Mouse (Mus musculus) left cerebral cortex, postnatal 25 days (tissue): ENCODE measurements at regions not wholly inside any gene's neighbourhood (a gene's known extent, or its start where the extent isn't known, plus 50 kb on each side); places are given as distances from the start of the nearest gene placed in this dataset.
"Not testable (repeated sequence)": the region's sequence is repeated elsewhere in the genome, so short reads cannot be mapped to it uniquely, and the experiment has no call there.

Experiments
- DNase-seq, 2 experiments: peaks; one replicate each; pipeline ENCODE4 v3.0.0; 2022; ENCODE audit warnings: low spot score in 2 of 2, mixed read lengths in 1 of 2
- intact Hi-C: fragments of 180-260 bp; cut with DNase I; formaldehyde crosslinking; loops from one replicate; pipeline ENCODE4 v1.15.1; 2025

DNA sequence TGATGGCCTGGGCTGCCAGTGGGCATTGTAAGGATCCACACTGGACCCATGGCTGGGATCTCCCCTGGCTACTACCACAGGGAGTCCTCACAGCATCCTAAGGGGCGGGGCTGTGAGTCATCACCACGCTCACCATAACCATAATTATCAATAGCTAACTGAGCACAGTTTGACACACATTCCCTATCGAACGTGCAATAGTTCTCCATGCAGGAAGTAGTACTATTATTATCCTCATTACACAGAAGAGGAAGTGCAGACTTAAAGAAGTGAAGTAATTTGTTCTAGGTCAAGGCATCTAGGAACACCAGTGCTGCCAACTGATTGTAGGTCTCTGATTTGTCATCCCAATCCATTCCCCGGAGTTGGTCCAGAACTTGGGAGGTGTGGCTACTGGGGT lies 84.1 kb upstream of the Trim2 start:
- no peak for DNase-seq
- intact Hi-C loops, result no loop called here

DNA sequence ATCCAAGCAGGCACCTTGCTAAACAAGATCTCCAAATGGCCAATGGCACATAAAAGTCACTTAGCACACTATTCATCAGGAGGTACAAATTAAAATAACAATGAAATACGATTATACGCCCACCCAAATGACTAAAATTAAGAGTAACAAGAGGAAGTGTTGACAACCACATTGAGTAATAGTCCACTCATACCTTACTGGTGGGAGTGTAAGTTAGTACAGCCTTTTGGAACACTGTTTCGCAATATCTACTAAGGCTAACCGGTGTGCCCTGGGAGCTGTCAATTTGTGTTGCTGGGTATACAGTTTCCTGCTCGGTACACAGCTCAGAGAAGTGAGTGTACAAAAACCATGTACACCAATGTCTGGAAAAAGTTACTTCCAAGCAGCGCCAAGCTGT lies 81.8 kb upstream of the Trim2 start:
- intact Hi-C loops, result no loop called here

DNA sequence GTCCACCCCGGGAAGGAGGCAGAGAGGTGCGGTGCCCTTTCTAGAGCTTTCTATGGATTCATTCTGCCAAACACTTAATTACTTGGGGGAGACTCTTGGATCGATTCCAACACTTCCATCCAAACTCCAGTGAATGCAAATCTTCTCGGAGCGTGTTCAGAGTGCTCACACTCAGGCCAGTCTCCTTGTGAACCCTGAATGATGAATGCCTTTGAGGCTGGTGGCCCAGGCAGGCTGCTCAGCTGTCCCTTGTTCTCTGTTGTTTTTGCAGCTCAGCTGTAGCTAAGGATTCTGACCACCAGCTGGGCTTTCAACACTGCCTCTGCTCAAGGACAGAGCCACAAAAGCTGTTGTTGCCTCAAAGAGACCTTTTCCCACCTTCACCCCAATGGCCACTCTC lies 79.0 kb upstream of the Trim2 start:
- intact Hi-C loops, result no loop called here
- DNase-seq, result peak in 1 of 2 experiments; percentile 16

More for the DNA sequence above, 81.8 kb upstream of the Trim2 start:
- no peak for DNase-seq

DNA sequence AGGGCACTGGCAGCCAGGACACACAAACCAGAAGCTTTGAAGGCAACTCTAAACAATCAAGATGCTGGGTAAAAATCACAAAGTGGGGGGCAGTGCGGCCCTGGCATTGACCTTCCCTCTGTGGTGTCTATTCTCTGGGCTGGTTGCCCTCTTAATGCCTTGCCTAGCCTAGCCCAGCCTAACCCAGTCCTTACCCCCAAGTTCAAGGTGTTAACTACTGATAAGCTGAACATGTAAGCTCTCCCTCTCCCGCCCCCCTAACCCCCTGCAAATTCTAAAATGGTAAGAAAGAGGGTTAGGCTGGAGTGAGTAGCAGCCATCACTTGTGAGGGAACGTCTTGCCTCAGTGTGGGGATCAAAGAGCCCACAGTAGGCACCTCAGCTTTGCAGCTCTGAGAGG lies 76.9 kb upstream of the Trim2 start:
- no peak for DNase-seq
- intact Hi-C loops, result no loop called here

DNA sequence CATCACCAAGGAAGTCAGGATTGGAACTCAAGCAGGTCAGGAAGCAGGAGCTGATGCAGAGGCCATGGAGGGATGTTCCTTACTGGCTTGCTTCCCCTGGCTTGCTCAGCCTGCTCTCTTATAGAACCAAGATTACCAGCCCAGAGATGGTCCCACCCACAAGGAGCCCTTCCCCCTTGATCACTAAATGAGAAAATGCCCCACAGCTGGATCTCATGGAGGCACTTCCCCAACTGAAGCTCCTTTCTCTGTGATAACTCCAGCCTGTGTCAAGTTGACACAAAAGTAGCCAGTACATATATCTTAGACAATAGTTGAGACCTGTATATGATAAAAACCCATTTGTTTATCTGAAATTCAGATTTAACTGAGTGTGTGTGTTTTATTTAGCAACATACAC lies 76.4 kb upstream of the Trim2 start:
- intact Hi-C loops, DNase-seq: not testable (repeated sequence)

DNA sequence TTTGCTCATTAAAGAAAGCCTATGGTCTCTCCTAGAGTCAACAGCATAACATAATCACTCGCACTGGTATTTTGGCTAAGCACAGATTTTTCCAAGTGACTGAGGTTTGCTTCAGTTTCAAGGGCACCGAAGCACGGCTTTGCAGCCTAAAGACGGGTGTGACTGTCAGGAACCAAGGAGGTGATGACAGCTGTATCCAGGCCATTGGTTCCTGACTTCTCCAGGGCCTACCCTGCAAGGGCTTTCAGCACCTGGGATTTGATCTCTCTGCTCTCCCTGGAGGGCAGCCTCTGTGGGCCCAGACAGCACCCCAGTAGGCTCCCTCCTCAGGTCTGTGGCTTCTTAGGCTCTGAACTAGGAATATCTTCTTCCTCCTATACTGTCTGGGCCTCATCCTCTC lies 75.3 kb upstream of the Trim2 start:
- intact Hi-C loops, result no loop called here
- DNase-seq, result no peak

DNA sequence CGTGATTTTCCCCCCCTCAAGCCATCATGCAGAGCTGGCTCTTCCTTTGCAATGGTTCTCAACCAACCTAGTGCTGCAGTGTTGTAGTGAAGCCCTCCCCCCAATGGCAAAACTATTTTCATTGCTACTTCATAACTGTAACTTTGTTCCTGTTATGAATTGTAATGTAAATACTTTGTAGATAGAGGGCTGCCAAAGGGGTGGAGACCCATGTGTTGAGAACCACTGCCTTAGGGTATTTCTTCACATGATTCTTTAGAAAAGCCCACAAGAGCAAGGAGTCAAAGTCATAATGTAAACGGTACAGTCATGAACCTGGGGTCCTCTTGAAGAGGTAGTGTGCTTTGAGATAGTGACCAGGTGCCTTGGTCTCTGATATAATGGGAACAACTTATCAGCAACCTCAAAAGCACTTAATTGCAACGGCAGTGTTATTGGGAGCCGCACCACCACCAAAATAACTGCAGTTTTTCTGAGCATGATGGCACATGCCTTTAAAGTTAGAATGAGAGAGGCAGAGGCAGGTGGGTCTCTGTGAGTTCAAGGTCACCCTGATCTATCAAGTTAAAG lies 72.4 kb upstream of the Trim2 start:
- DNase-seq, result no peak
- intact Hi-C loops, result no loop called here

DNA sequence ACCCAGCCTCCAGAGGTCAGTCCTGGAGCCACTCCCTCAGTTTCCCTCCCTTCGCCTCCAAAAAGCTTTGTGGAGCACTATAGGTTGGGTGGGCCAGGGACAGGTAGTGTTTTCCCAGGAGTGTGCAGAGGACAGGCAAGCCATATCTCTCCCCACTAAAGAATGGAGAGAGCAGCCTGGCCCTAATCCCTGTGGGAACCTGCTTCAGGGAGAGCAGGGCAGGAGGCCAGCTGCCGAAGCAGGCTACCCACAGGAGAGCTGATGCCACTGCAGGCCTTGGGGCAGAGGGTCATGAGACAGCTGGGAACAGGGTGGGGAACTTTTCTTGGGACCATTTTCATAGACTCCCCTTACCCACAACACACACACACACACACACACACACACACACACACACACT lies 69.8 kb upstream of the Trim2 start:
- intact Hi-C loops, result no loop called here

DNA sequence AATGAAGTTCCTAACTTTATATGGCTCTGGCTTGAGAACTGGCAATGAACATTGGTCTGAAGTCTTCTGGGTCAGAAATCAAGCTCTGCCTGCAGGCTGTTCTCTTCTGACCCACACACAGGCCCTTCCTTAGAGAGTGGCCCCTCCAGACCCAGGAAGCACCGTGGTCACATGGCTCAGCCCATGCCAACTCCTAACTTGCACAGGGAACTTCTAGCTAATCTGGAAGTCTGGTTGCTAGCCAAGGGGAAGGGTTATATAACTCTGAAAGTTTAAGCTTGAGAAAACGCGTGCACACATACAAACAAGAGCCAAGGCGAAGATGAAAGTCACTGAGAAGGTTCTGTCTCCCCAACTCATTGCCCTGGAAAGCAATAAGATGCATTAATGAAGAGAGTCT lies 69.2 kb upstream of the Trim2 start:
- DNase-seq, result peak in 1 of 2 experiments; percentile 9

More for the DNA sequence above, 69.8 kb upstream of the Trim2 start:
- no peak for DNase-seq

DNA sequence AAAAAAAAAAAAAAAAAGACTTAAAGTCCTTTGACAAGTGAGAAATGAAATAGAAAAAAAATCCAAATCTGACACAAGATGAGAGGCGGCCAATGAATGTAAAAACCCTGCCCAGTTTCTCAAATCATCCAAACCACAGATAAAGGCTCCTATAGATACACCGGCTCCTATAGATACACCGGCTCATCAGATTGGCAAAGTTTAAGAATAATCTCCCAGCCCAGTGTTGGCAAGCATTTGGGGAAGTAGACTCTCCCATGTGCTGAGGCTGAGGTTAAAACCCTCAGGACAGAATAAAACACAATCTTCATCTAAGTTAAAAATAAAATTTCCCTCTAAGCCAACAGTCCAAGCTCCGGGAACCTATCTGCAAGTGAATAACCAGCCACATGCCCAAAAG lies 65.2 kb upstream of the Trim2 start:
- no peak for DNase-seq
- intact Hi-C loops, result no loop called here

More for the DNA sequence above, 69.2 kb upstream of the Trim2 start:
- intact Hi-C loops, result no loop called here

DNA sequence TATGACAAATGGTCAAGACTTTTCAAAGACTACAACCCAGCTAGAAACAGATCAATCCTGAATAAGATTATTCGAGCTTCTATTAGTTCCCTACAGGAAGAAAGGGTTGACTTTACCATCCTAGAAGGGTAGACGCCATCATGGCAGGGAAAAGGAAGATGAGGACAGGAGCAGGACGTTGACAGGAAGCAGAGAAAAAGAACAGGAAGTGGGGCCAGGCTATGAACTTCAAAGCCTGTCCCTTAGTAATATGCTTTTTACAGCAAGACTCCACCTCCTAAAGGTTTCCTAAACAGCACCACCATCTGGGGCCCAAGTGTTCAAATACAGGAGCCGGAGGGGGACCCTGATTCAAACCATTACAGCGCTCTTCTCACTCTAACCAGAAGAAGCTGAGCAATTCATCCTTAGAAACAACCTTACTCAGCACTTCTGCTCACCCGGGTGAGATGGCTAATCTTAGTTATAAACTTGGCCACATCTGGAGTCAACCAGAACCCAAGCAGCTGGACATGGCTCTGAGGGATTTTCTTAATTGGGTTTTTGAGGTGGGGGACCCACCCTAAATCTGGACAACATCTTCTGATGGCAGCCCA lies 60.6 kb upstream of the Trim2 start:
- no peak for DNase-seq
- intact Hi-C loops, result no loop called here

DNA sequence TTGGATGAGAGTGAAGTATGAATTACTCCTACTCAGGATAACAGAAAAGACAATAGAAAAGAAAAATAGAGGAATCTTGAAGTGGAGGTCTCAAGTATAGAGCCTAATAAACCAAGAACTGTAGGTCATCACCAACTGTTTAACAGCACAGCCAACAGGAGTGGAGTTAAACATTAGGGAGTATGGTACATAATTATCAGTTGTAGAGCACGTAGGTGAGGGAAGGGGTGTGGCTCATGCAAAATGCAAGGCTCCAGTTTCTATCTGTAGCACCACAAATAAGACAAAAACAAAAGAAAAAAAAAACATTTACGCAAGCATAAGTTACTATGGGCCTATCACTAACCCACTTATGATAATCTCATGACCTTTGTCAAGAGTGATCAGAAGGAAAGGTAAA lies 52.0 kb upstream of the Trim2 start:
- intact Hi-C loops, result no loop called here
- DNase-seq, result no peak

DNA sequence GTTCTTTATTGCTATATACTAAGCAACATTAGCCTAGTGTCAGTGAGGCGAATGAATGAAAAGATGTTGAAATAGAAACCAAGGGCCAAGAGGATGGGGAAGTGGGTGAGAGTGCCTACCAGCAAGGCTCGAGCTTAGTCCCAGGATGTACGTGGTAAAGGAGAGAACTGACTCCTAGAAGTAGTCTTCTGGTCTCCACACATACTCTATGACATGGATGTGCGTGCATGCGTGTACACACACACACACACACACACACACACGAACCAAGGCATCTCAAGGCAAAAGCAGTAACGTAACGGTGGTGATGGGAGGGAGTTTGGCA lies 50.0 kb upstream of the Trim2 start:
- no peak for DNase-seq
- intact Hi-C loops, result no loop called here
